Mouse (Mus musculus) heart, adult 2 months (tissue): ENCODE data around the gene Ccdc84. TPM values are rescaled to one million over a fixed set of nuclear protein-coding genes. Genes with fewer than 3 reads are reported as not detected.
"Not testable (repeated sequence)": the region's sequence is repeated elsewhere in the genome, so short reads cannot be mapped to it uniquely, and the experiment has no call there.

Source experiments
- DNase-seq, 2 experiments: peaks; one replicate each; pipeline ENCODE4 v3.0.0; 2021
- H3K27ac ChIP-seq: fragments of 200-600 bp; 2 replicates; pipeline ENCODE4 v1.8.1; 2022
- H3K27me3 ChIP-seq: fragments of 200-500 bp; 2 replicates; pipeline ENCODE4 v1.6.1; 2012; ENCODE audit warnings: mild to moderate bottlenecking, low read length, inconsistent platforms, mixed read lengths; ENCODE audit not compliant: control insufficient read depth, insufficient read depth
- H3K36me3 ChIP-seq: fragments of 200-500 bp; 2 replicates; pipeline ENCODE4 v1.6.1; 2012; ENCODE audit warnings: low read length, inconsistent platforms; ENCODE audit not compliant: control insufficient read depth, insufficient read depth
- H3K4me1 ChIP-seq: fragments of 200-500 bp; 2 replicates; pipeline ENCODE4 v1.6.1; 2011; ENCODE audit warnings: low read length; ENCODE audit not compliant: control insufficient read depth, insufficient read depth
- H3K4me3 ChIP-seq: fragments of 200-600 bp; 2 replicates; pipeline ENCODE4 v1.8.1; 2022
- H3K79me2 ChIP-seq: fragments of 200-500 bp; replicated peaks from 2 replicates; pipeline ENCODE4 v1.6.1; 2012; ENCODE audit warnings: mild to moderate bottlenecking, inconsistent platforms, low read length, moderate library complexity, mixed read lengths; ENCODE audit not compliant: control insufficient read depth, insufficient read depth
- H3K9ac ChIP-seq: fragments of 200-500 bp; 2 replicates; pipeline ENCODE4 v1.6.1; 2012; ENCODE audit warnings: low read depth, mild to moderate bottlenecking, control low read depth, inconsistent platforms, low read length, mixed read lengths
- CTCF ChIP-seq: fragments of 200-600 bp; IDR thresholded peaks from 2 replicates; pipeline ENCODE4 v1.8.1; 2022; ENCODE audit warnings: antibody characterized with exemption, mild to moderate bottlenecking, moderate library complexity
- EP300 ChIP-seq: fragments of 200-500 bp; IDR thresholded peaks from 2 replicates; pipeline ENCODE4 v1.6.1; 2011; ENCODE audit warnings: low read depth, low read length, control low read depth; ENCODE audit not compliant: insufficient read depth
- POLR2A ChIP-seq: fragments of 200-500 bp; IDR thresholded peaks from 2 replicates; pipeline ENCODE4 v1.6.1; 2011; ENCODE audit warnings: mild to moderate bottlenecking, low read depth, low read length, control low read depth; ENCODE audit not compliant: insufficient read depth
- WGBS: fragments of 180-500 bp; shearing (Covaris S2); methylation state at CpG from one replicate; pipeline ENCODE4 v1.1.7; 2018; 5-methylcytosine and 5-hydroxymethylcytosine counted together
- intact Hi-C: fragments of 180-260 bp; cut with DNase I; formaldehyde crosslinking; loops from one replicate; pipeline ENCODE4 v1.15.1; 2025
- long read RNA-seq: library from polyadenylated mRNA; stranded (forward); transcript quantifications from one replicate; pipeline ENCODE4 v2.0.0, GENCODE M21; 2021
- polyA plus RNA-seq: library from polyadenylated mRNA; depleted of rRNA; stranded (reverse); fragments of >200 nt; gene quantifications from 2 replicates; pipeline ENCODE4 v1.2.3, GENCODE M21; 2012; rRNA removed
- total RNA-seq, 2 experiments: library from RNA; stranded (reverse); gene quantifications; 2 replicates each; pipeline ENCODE4 v1.2.3; 2021

Ccdc84 gene
- total RNA-seq (1 to 10 TPM; 5.5 to 5.7 TPM), polyA plus RNA-seq (10.5 and 18.1 TPM in 2 replicates)
- long read RNA-seq, partial matches to known transcripts: 0 of 6 reads
- long read RNA-seq, other reads (novel, unspliced or antisense): 1 of 6 reads

GRCm38 (mm10) chr9:44418519-44419385 lies at the start of gene Ccdc84:
TSS of gene Ccdc84 (minus strand) at chr9:44418569.
- peak within 1 kb of the TSS; percentile 88 for H3K27ac ChIP-seq
- 69% methylated on average over 14 of the region's 14 CpGs for WGBS

GRCm38 (mm10) chr9:44461950-44462349 lies 43.6 kb upstream of the Ccdc84 start:
- peak in 1 of 2 experiments; percentile 33 for DNase-seq
- no peak for TF ChIP-seq POLR2A
- no peak for TF ChIP-seq EP300
- TF ChIP-seq CTCF: no peak
- no peaks in the 10 kb centered on the region for H3K79me2 ChIP-seq
- WGBS: 71% methylated on average over 5 of the region's 5 CpGs
- no peak overlapping the region for H3K4me3 ChIP-seq
- no peaks in the 10 kb centered on the region for H3K4me1 ChIP-seq
- no peak overlapping the region for H3K27ac ChIP-seq
- no peak overlapping the region for H3K9ac ChIP-seq
- intact Hi-C loops: no loop called here
- no peaks in the 10 kb centered on the region for H3K27me3 ChIP-seq
- no peaks in the 10 kb centered on the region for H3K36me3 ChIP-seq

More at GRCm38 (mm10) chr9:44418519-44419385, at the start of gene Ccdc84:
- no peaks in the 10 kb centered on the region for H3K79me2 ChIP-seq
- intact Hi-C loops: no loop called here
- peaks cover 3% of the 10 kb centered on the region for H3K4me1 ChIP-seq
- H3K9ac ChIP-seq: peak within 1 kb of the TSS; percentile 78
- TF ChIP-seq CTCF (no peak), EP300 (no peak), POLR2A (no peak)
- no peaks in the 10 kb centered on the region; the same call in 1 of the 2 replicates for H3K36me3 ChIP-seq
- peak within 1 kb of the TSS; percentile 86 for H3K4me3 ChIP-seq
- no peak for DNase-seq
- H3K27me3 ChIP-seq: no peaks in the 10 kb centered on the region

- H3K79me2 ChIP-seq: no peaks in the 10 kb centered on the region
- WGBS: 25% methylated on average over 11 of the region's 11 CpGs
- no peak overlapping the region for H3K9ac ChIP-seq
- no peaks in the 10 kb centered on the region for H3K4me1 ChIP-seq
- no peak overlapping the region for H3K27ac ChIP-seq
- no peaks in the 10 kb centered on the region for H3K27me3 ChIP-seq
- no peak overlapping the region for H3K4me3 ChIP-seq
- no peak for TF ChIP-seq POLR2A
- TF ChIP-seq CTCF: no peak
- no peak for TF ChIP-seq EP300
- intact Hi-C loops: no loop called here
- no peak for DNase-seq
- no peaks in the 10 kb centered on the region for H3K36me3 ChIP-seq
Measured at GRCm38 (mm10) chr9:44457035-44457742, 38.8 kb upstream of the Ccdc84 start.

- 49% methylated on average over 4 of the region's 4 CpGs for WGBS
- no peak for DNase-seq
- Histone ChIP-seq H3K79me2 (no peaks in the 10 kb centered on the region), H3K27ac (no peak within 1 kb of the TSS), H3K36me3 (no peaks in the 10 kb centered on the region), H3K4me1 (no peaks in the 10 kb centered on the region), H3K9ac (no peak within 1 kb of the TSS), H3K27me3 (no peaks in the 10 kb centered on the region), H3K4me3 (no peak within 1 kb of the TSS)
- TF ChIP-seq CTCF (peak; percentile 36), POLR2A (no peak)
- intact Hi-C loops: loop anchor here (1.0 to 2.0 kb wide), 4 partner anchors 24 to 230 kb away; no protein-coding TSS in a partner anchor
Measured at GRCm38 (mm10) chr9:44454891-44455220, 36.5 kb upstream of the Ccdc84 start, which contains the start of gene Upk2. TSS of gene Upk2 (minus strand) at chr9:44454976.

GRCm38 (mm10) chr9:44454132-44454890 lies 35.9 kb upstream of the Ccdc84 start:
- no peak overlapping the region for H3K9ac ChIP-seq
- H3K36me3 ChIP-seq: no peaks in the 10 kb centered on the region
- intact Hi-C loops: loop anchor here (1.0 to 2.0 kb wide), 4 partner anchors 24 to 231 kb away; no protein-coding TSS in a partner anchor
- no peak overlapping the region for H3K4me3 ChIP-seq
- DNase-seq: peak; percentile 83 to 88
- H3K27me3 ChIP-seq: no peaks in the 10 kb centered on the region
- H3K4me1 ChIP-seq: no peaks in the 10 kb centered on the region
- TF ChIP-seq CTCF (peak; percentile 92), EP300 (peak; percentile 80; the same call in 1 of the 2 replicates), POLR2A (no peak)
- 14% methylated on average over 14 of the region's 14 CpGs for WGBS
- no peak overlapping the region for H3K27ac ChIP-seq
- H3K79me2 ChIP-seq: no peaks in the 10 kb centered on the region

GRCm38 (mm10) chr9:44450387-44450786 lies 32.0 kb upstream of the Ccdc84 start:
- intact Hi-C loops: no loop called here
- no peak for DNase-seq
- H3K27me3 ChIP-seq: no peaks in the 10 kb centered on the region
- H3K4me1 ChIP-seq: no peaks in the 10 kb centered on the region
- no peak overlapping the region for H3K27ac ChIP-seq
- no peaks in the 10 kb centered on the region for H3K79me2 ChIP-seq
- H3K9ac ChIP-seq: no peak overlapping the region
- no peak overlapping the region for H3K4me3 ChIP-seq
- no peaks in the 10 kb centered on the region for H3K36me3 ChIP-seq
- peak; percentile 67 for TF ChIP-seq CTCF
- no peak for TF ChIP-seq EP300

- H3K27me3 ChIP-seq, H3K9ac ChIP-seq, H3K36me3 ChIP-seq, H3K4me1 ChIP-seq, H3K4me3 ChIP-seq, H3K27ac ChIP-seq, DNase-seq, intact Hi-C loops, H3K79me2 ChIP-seq: not testable (repeated sequence)
- 83% methylated on average over 7 of the region's 7 CpGs for WGBS
Measured at GRCm38 (mm10) chr9:44444402-44445025, 26.1 kb upstream of the Ccdc84 start.
